Mouse (Mus musculus): ENCODE results near the gene Dhtkd1. TPM values are rescaled to one million over a fixed set of nuclear protein-coding genes. Genes with fewer than 3 reads are reported as not detected.

Gene Dhtkd1
- polyA plus RNA-seq, 1 experiment from 2014 or later = 1.8 TPM

DNA sequence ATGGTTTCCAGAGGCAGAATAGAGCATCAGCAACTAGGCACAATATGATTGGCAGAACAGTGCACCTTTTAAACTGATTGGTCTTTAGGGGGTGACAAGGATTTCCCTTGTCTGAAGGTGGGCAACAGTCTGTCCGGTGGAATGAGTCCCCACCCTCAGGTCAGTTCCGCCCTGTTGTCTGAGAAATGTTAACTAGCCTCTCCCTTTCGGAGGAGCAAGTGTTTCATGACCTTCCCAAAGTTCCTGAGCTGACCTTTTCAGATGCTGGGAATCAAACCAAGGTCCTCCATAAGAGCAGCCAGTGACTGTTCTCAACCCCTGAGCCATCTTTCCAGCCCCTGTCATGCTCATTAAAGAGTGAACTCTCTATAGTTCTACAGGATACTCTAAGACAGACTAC is 4.3 kb upstream of the Dhtkd1 start:
- Histone ChIP-seq H3K4me3 (replicated peaks; ENCODE audit: low read depth, low read length) (no peak overlapping the region), H3K9ac (ENCODE audit: low read depth, low read length) (no peak overlapping the region), H3K27ac (no peak overlapping the region), H3K4me1 (replicated peaks; ENCODE audit: insufficient read depth, low read length) (0 out of 2 replicates have a peak, but pooled peaks cover 3% of the 10 kb centered on the region), H3K27me3 (ENCODE audit: insufficient read depth, low read length) (no peaks in the 10 kb centered on the region), H3K4me2 (ENCODE audit: low read length) (no peak overlapping the region), H3K36me3 (ENCODE audit: insufficient read depth, low read length) (no peaks in the 10 kb centered on the region), H3K9me3 (replicated peaks; ENCODE audit: low read length) (no peaks in the 10 kb centered on the region)
- DNase-seq (ENCODE audit: low spot score) = no peak
- no peak for TF ChIP-seq CTCF (IDR thresholded peaks at IDR 0.05; ENCODE audit: low read depth)
- no peak for ATAC-seq (replicated peaks; ENCODE audit: low FRiP score, low read depth)
- WGBS = 80% methylated on average over 3 of the region's 3 CpGs

GRCm38 (mm10) chr2:5945629-5946028 is 3.0 kb upstream of the Dhtkd1 start:
- no peak for TF ChIP-seq CTCF (IDR thresholded peaks at IDR 0.05; ENCODE audit: low read depth)
- Histone ChIP-seq H3K9me3 (replicated peaks; ENCODE audit: low read length) (no peaks in the 10 kb centered on the region), H3K27ac (no peak overlapping the region), H3K9ac (ENCODE audit: low read depth, low read length) (no peak overlapping the region), H3K4me1 (replicated peaks; ENCODE audit: insufficient read depth, low read length) (0 out of 2 replicates have a peak, but pooled peaks cover 3% of the 10 kb centered on the region), H3K36me3 (ENCODE audit: insufficient read depth, low read length) (no peaks in the 10 kb centered on the region), H3K4me3 (replicated peaks; ENCODE audit: low read depth, low read length) (no peak overlapping the region), H3K4me2 (ENCODE audit: low read length) (no peak overlapping the region), H3K27me3 (ENCODE audit: insufficient read depth, low read length) (no peaks in the 10 kb centered on the region)
- DNase-seq (ENCODE audit: low spot score) (no peak), ATAC-seq (replicated peaks; ENCODE audit: low FRiP score, low read depth) (no peak)
- WGBS = 85% methylated on average over 1 of the region's 1 CpGs

DNA sequence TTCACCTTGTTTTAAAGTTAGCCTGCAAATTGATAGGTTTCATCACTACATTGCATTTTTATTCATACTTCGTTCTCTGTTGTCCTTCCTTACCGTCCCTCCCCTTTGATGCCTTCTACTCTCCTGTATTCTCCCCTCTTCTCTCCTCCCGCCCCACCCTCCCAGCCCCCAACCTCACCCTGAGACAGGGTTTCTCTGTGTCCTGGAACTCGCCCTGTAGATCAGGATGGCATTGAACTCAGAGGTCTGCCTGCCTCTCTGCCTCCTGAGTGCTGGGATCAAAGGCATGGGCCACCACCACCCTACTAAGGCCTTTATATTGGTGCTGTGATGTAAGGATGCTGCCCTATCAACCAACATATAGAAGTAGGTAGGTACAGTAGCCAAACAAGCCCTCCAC is 479 bp upstream of the Dhtkd1 start:
- Histone ChIP-seq H3K9me3 (replicated peaks; ENCODE audit: low read length) (no peaks in the 10 kb centered on the region), H3K9ac (ENCODE audit: low read depth, low read length) (peak overlapping the region; percentile 69; the same call in 1 of the 2 replicates), H3K36me3 (ENCODE audit: insufficient read depth, low read length) (no peaks in the 10 kb centered on the region), H3K27ac (no peak overlapping the region), H3K27me3 (ENCODE audit: insufficient read depth, low read length) (no peaks in the 10 kb centered on the region), H3K4me2 (ENCODE audit: low read length) (peak overlapping the region; percentile 86), H3K4me3 (replicated peaks; ENCODE audit: low read depth, low read length) (peak overlapping the region; percentile 62), H3K4me1 (replicated peaks; ENCODE audit: insufficient read depth, low read length) (no peaks in the 10 kb centered on the region)
- ATAC-seq (replicated peaks; ENCODE audit: low FRiP score, low read depth) (no peak), DNase-seq (ENCODE audit: low spot score) (no peak)
- no peak for TF ChIP-seq CTCF (IDR thresholded peaks at IDR 0.05; ENCODE audit: low read depth)
- WGBS = 48% methylated on average over 4 of the region's 4 CpGs

DNA sequence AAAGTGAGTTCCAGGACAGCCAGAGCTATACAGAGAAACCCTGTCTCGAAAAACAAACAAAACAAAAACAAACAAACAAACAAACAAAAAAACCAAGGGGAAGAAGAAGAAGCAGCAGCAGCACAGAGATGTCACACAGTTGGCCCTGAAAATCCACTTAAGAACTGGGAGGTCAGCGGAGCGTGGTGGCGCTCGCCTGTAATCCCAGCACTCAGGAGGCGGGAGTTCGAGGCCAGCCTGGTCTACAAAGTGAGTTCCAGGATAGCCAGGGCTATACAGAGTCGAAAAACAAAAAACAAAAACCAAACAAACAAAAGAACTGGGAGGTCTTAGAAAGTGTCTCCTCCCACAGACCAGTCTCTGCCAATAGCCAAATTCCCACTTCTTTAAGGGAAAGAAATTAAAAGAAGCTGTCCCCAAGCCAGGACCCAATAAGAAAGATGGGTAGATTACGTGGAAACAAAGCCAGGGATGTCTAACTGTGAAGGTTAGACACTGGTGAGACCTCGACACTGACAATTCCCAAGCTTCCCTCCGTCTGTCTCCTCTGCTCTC is 654 bp downstream of the Dhtkd1 start:
- no peaks in the 10 kb centered on the region for H3K36me3 ChIP-seq (ENCODE audit: insufficient read depth, low read length)
- H3K27ac ChIP-seq = no peak overlapping the region
- 60% methylated on average over 11 of the region's 11 CpGs for WGBS
- TF ChIP-seq CTCF (IDR thresholded peaks at IDR 0.05; ENCODE audit: low read depth) = no peak
- no peaks in the 10 kb centered on the region for H3K9me3 ChIP-seq (replicated peaks; ENCODE audit: low read length)
- DNase-seq (ENCODE audit: low spot score) (no peak), ATAC-seq (replicated peaks; ENCODE audit: low FRiP score, low read depth) (no peak; the same call in 1 of the 2 replicates)
- H3K4me1 ChIP-seq (replicated peaks; ENCODE audit: insufficient read depth, low read length) = no peaks in the 10 kb centered on the region
- no peaks in the 10 kb centered on the region for H3K27me3 ChIP-seq (ENCODE audit: insufficient read depth, low read length)
- peak overlapping the region; percentile 62 for H3K4me3 ChIP-seq (replicated peaks; ENCODE audit: low read depth, low read length)
- H3K4me2 ChIP-seq (ENCODE audit: low read length) = peak overlapping the region; percentile 86
- peak overlapping the region; percentile 69 for H3K9ac ChIP-seq (ENCODE audit: low read depth, low read length)

DNA sequence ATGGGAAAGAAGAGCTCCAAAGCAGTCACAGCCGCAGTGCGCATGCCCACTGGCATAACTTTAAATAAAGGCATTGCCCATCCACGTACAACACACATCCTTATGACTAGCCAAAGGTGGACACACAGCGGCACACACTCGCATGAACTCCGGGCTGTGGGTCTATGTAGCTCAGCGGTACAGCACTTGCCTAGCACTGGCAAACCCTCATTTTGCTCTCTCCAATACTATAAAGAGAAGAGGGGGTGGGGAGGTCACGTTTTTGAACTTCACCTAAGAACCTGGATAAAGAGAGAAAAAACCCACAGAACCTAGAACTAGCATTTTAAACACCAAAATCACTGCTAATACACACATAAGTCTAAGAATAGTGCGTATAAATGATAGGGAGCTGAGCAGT is 1.7 kb downstream of the Dhtkd1 start:
- Histone ChIP-seq H3K9me3 (replicated peaks; ENCODE audit: low read length) (no peaks in the 10 kb centered on the region), H3K4me3 (replicated peaks; ENCODE audit: low read depth, low read length) (no peak overlapping the region), H3K27ac (no peak overlapping the region), H3K36me3 (ENCODE audit: insufficient read depth, low read length) (no peaks in the 10 kb centered on the region), H3K27me3 (ENCODE audit: insufficient read depth, low read length) (no peaks in the 10 kb centered on the region), H3K4me2 (ENCODE audit: low read length) (no peak overlapping the region), H3K4me1 (replicated peaks; ENCODE audit: insufficient read depth, low read length) (no peaks in the 10 kb centered on the region), H3K9ac (ENCODE audit: low read depth, low read length) (no peak overlapping the region)
- no peak for DNase-seq (ENCODE audit: low spot score)
- TF ChIP-seq CTCF (IDR thresholded peaks at IDR 0.05; ENCODE audit: low read depth) = no peak
- no peak for ATAC-seq (replicated peaks; ENCODE audit: low FRiP score, low read depth)
- 95% methylated on average over 9 of the region's 9 CpGs for WGBS

GRCm38 (mm10) chr2:5939911-5940310 is 2.7 kb downstream of the Dhtkd1 start:
- Histone ChIP-seq H3K4me2 (ENCODE audit: low read length) (no peak overlapping the region), H3K4me1 (replicated peaks; ENCODE audit: insufficient read depth, low read length) (no peaks in the 10 kb centered on the region), H3K4me3 (replicated peaks; ENCODE audit: low read depth, low read length) (no peak overlapping the region), H3K9me3 (replicated peaks; ENCODE audit: low read length) (no peaks in the 10 kb centered on the region), H3K27me3 (ENCODE audit: insufficient read depth, low read length) (no peaks in the 10 kb centered on the region), H3K27ac (no peak overlapping the region), H3K36me3 (ENCODE audit: insufficient read depth, low read length) (no peaks in the 10 kb centered on the region), H3K9ac (ENCODE audit: low read depth, low read length) (no peak overlapping the region)
- no peak for TF ChIP-seq CTCF (IDR thresholded peaks at IDR 0.05; ENCODE audit: low read depth)
- ATAC-seq (replicated peaks; ENCODE audit: low FRiP score, low read depth) = no peak
- DNase-seq (ENCODE audit: low spot score) = no peak
- WGBS = 91% methylated on average over 14 of the region's 14 CpGs

DNA sequence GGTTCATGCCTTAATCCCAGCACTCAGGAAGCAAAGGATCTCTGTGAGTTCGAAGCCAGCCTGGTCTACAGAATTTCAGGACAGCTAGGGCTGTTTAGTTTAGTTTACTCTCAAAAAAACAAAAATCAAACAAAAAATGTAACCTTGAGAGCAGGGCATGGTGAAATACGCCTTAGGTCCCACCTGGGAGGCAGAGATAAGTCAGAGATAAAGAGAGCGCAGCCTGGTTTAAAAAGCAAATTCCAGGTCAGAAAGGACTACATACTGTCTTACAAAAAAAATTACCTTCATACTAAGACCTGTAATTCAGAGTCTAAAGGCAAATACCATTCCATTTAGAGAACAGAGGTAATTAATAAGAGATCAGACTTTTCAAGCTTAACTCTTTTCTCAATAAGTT is 3.3 kb downstream of the Dhtkd1 start:
- no peak overlapping the region for H3K4me3 ChIP-seq (replicated peaks; ENCODE audit: low read depth, low read length)
- no peak overlapping the region for H3K4me2 ChIP-seq (ENCODE audit: low read length)
- WGBS = 91% methylated on average over 3 of the region's 3 CpGs
- no peak overlapping the region for H3K9ac ChIP-seq (ENCODE audit: low read depth, low read length)
- ATAC-seq (replicated peaks; ENCODE audit: low FRiP score, low read depth) = no peak
- no peak overlapping the region for H3K27ac ChIP-seq
- H3K36me3 ChIP-seq (ENCODE audit: insufficient read depth, low read length) = no peaks in the 10 kb centered on the region
- DNase-seq (ENCODE audit: low spot score) = no peak
- no peaks in the 10 kb centered on the region for H3K4me1 ChIP-seq (replicated peaks; ENCODE audit: insufficient read depth, low read length)
- H3K27me3 ChIP-seq (ENCODE audit: insufficient read depth, low read length) = no peaks in the 10 kb centered on the region
- no peak for TF ChIP-seq CTCF (IDR thresholded peaks at IDR 0.05; ENCODE audit: low read depth)
- no peaks in the 10 kb centered on the region for H3K9me3 ChIP-seq (replicated peaks; ENCODE audit: low read length)
